Mouse (Mus musculus) heart, adult 2 months (tissue): ENCODE measurements around the gene Il17ra.

Experiments used
- CTCF ChIP-seq: fragments of 200-600 bp; IDR thresholded peaks from 2 replicates; pipeline ENCODE4 v1.8.1; 2022; ENCODE audit warnings: antibody characterized with exemption, mild to moderate bottlenecking, moderate library complexity
- EP300 ChIP-seq: fragments of 200-500 bp; IDR thresholded peaks from 2 replicates; pipeline ENCODE4 v1.6.1; 2011; ENCODE audit warnings: low read depth, low read length, control low read depth; ENCODE audit not compliant: insufficient read depth

DNA sequence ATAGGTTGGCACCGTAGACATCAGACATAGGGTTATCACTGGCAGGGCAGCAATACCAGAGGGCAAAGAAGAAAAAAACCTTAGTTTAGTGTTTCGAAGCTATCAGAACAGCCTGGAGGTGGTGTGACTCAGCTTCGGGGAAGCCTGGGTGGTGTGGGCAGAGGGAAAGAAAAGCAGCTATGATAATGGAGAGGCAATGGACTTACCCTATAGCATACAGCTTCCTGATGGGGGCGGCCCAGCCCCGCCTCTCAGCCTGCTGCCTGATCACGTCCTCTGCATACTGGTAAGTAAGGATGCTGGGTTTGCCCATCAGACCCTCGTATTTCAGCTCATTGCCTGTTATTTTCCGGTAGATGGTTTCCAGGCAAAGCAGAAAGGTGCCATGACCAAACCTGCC, 47.4 kb downstream of the Il17ra start:
- TF ChIP-seq EP300 (no peak), CTCF (no peak)
